Mouse (Mus musculus) mammary gland, adult 2 months (tissue): ENCODE measurements around the gene Dmd. TPM values are rescaled to one million over a fixed set of nuclear protein-coding genes. Genes with fewer than 3 reads are reported as not detected.

Experiments used
- polyA plus RNA-seq: library from polyadenylated mRNA; depleted of rRNA; stranded (reverse); fragments of >200 nt; gene quantifications from 2 replicates; pipeline ENCODE4 v1.2.3, GENCODE M21; 2012; ENCODE audit warnings: low replicate concordance; rRNA removed

The Dmd gene
- 2.1 and 8.5 TPM in 2 replicates for polyA plus RNA-seq

DNA sequence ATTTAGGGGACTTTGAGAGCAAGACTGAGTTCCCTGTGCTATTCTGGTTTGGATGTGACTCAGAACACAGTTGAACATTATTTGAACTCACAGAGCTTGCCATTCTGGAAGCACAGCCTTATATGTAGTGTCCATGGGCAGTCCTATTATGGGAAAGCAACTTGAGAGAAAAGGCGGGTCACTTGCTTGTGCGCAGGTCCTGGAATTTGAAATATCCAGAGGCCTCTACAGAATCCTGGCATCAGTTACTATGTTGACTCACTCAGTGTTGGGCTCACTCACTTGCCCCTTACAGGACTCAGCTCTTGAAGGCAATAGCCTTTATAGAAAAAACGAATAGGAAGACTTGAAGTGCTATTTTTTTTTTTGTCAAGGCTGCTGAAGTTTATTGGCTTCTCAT is at the start of gene Dmd:
Gene Dmd, plus strand, starts transcription at position 241 of the 400 bp plus-strand sequence.

DNA sequence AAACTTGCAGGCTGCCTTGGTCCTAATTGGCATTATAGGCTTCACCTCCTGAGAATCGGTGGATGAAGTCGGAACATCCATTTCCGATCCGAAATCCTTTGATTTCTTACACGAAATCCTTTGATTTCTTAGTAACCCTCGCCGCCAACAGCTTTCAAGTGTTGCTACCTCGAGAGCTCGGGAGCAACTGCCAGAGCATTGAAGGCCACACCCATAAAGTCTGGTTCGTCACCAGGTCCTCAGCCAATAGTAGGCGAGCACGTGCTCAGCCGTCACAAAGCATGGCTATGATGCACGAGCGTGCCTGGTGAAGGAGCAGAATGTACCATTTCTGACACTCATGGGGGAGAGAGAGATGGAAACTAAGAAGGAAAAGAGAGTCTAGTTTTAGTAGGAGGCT is 538.9 kb downstream of the Dmd start, which contains the start of gene Tsga8:
Gene Tsga8, minus strand, starts transcription at position 327 of the 400 bp plus-strand sequence.

GRCm38 (mm10) chrX:85249379-85249778 is 2300.7 kb downstream of the Dmd start, which contains the start of gene Fthl17a:
Fthl17a (plus strand) TSS chrX:85249679.

